Mouse (Mus musculus) limb, embryonic 12.5 days (tissue): ENCODE measurements around the gene Zfp280d. TPM values are rescaled to one million over a fixed set of nuclear protein-coding genes. Genes with fewer than 3 reads are reported as not detected.
"Not testable (repeated sequence)": the region's sequence is repeated elsewhere in the genome, so short reads cannot be mapped to it uniquely, and the experiment has no call there.

Source experiments
- ATAC-seq: fragments of 200-750 bp; cut with Nextera tagmentation; 2 replicates; pipeline ENCODE4 v1.8.0; 2017; ENCODE audit warnings: low read depth, moderate TSS enrichment; ENCODE audit not compliant: insufficient number of reproducible peaks, insufficient read depth, low FRiP score, low TSS enrichment
- H3K27ac ChIP-seq: fragments of 300-500 bp; sonication (generic); 2 replicates; pipeline ENCODE4 v1.5.1; 2016; ENCODE audit warnings: mild to moderate bottlenecking, moderate library complexity
- H3K27me3 ChIP-seq: fragments of 300-500 bp; sonication (generic); 2 replicates; pipeline ENCODE4 v1.6.1; 2016; ENCODE audit warnings: mild to moderate bottlenecking, moderate library complexity
- H3K36me3 ChIP-seq: fragments of 300-500 bp; sonication (generic); 2 replicates; pipeline ENCODE4 v1.6.1; 2016; ENCODE audit warnings: mild to moderate bottlenecking, moderate library complexity
- H3K4me1 ChIP-seq: fragments of 300-500 bp; sonication (generic); replicated peaks from 2 replicates; pipeline ENCODE4 v1.6.1; 2016
- H3K4me2 ChIP-seq: fragments of 300-500 bp; sonication (generic); 2 replicates; pipeline ENCODE4 v1.6.1; 2016; ENCODE audit warnings: mild to moderate bottlenecking, moderate library complexity
- H3K4me3 ChIP-seq: fragments of 300-500 bp; sonication (generic); replicated peaks from 2 replicates; pipeline ENCODE4 v1.5.1; 2016; ENCODE audit warnings: mild to moderate bottlenecking
- H3K9ac ChIP-seq: fragments of 300-500 bp; sonication (generic); replicated peaks from 2 replicates; pipeline ENCODE4 v1.6.1; 2016; ENCODE audit warnings: mild to moderate bottlenecking, moderate library complexity
- H3K9me3 ChIP-seq: fragments of 300-500 bp; sonication (generic); 2 replicates; pipeline ENCODE4 v1.6.1; 2016; ENCODE audit warnings: mild to moderate bottlenecking, moderate library complexity
- WGBS: fragments of 180-500 bp; shearing (Covaris S2); methylation state at CpG from one replicate; pipeline ENCODE4 v1.1.7; 2016; 5-methylcytosine and 5-hydroxymethylcytosine counted together
- polyA plus RNA-seq: library from polyadenylated mRNA; unstranded; fragments of >200 nt; fragmentation: Nextera tagmentation; extraction: Ambion mirVana; gene quantifications from 2 replicates; pipeline ENCODE4 v1.2.1, GENCODE M21; 2016

Gene Zfp280d
- polyA plus RNA-seq, 1 experiment from 2014 or later, result 58.1 TPM

DNA sequence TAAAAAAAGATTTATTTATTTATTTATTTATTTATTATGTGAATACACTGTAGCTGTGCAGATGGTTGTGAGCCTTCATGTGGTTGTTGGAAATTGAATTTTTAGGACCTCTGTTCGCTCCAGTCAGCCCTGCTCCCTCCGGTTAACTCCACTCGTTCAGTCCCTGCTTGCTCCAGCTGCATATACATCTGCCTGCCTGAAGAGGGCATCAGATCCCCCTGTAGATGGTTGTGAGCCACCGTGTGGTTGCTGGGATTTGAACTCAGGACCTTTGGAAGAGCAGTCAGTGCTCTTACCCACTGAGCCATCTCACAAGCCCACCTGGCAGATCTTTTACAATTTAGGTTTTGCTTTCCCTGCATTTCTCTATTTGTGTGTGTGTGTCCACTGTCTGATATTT, 127.1 kb downstream of the Zfp280d start:
- H3K4me2 ChIP-seq, H3K36me3 ChIP-seq, H3K27me3 ChIP-seq, H3K9me3 ChIP-seq, H3K4me3 ChIP-seq, H3K9ac ChIP-seq, H3K4me1 ChIP-seq, ATAC-seq, H3K27ac ChIP-seq: not testable (repeated sequence)
- 71% methylated on average over 4 of the region's 4 CpGs for WGBS

DNA sequence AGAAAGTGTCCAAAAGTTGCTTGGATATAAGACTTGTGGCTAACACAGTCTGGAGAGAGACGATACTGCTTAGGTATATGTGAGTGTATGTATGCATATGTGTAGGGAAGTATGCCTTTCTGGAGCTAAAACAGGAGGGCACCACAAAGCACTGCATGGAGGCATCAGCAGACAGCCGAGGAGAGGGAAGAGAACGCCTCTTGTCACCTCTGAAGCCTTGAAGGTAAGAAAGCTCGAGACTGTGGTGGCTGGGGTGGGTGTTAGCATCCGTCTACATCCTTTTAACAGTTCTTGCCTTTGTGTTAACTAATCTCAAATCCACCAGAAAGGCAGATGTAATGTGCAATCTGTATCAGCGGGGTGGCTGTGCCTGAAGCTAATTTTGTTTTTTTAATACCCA, 128.8 kb downstream of the Zfp280d start:
- Histone ChIP-seq H3K27me3 (no peaks in the 10 kb centered on the region), H3K9ac (no peak overlapping the region), H3K4me3 (no peak overlapping the region), H3K4me2 (no peak overlapping the region), H3K27ac (no peak overlapping the region), H3K4me1 (no peaks in the 10 kb centered on the region), H3K36me3 (no peaks in the 10 kb centered on the region), H3K9me3 (peaks cover 8% of the 10 kb centered on the region; the same call in 1 of the 2 replicates)
- ATAC-seq, result no peak
- 75% methylated on average over 6 of the region's 6 CpGs for WGBS

- Histone ChIP-seq H3K36me3 (no peaks in the 10 kb centered on the region), H3K4me1 (no peaks in the 10 kb centered on the region), H3K4me3 (no peak overlapping the region), H3K9ac (no peak overlapping the region), H3K27me3 (peaks cover 2% of the 10 kb centered on the region; the same call in 1 of the 2 replicates), H3K4me2 (no peak overlapping the region), H3K9me3 (no peaks in the 10 kb centered on the region), H3K27ac (no peak overlapping the region)
- no peak for ATAC-seq
- WGBS, result 87% methylated on average over 8 of the region's 8 CpGs
These were observed 129.8 kb downstream of the Zfp280d start for GRCm38 (mm10) chr9:72404446-72404845.

- Histone ChIP-seq H3K4me1 (no peaks in the 10 kb centered on the region), H3K27ac (no peak overlapping the region), H3K4me2 (no peak overlapping the region), H3K4me3 (no peak overlapping the region), H3K27me3 (peaks cover 7% of the 10 kb centered on the region; the same call in 1 of the 2 replicates), H3K9ac (no peak overlapping the region), H3K36me3 (no peaks in the 10 kb centered on the region), H3K9me3 (no peaks in the 10 kb centered on the region)
- ATAC-seq, result no peak
- WGBS, result 67% methylated on average over 3 of the region's 3 CpGs
These were observed 130.3 kb downstream of the Zfp280d start for GRCm38 (mm10) chr9:72404934-72405333.

- no peak overlapping the region for H3K4me3 ChIP-seq
- no peak overlapping the region for H3K9ac ChIP-seq
- 83% methylated on average over 9 of the region's 9 CpGs for WGBS
- no peak for ATAC-seq
- no peaks in the 10 kb centered on the region for H3K9me3 ChIP-seq
- H3K36me3 ChIP-seq, result no peaks in the 10 kb centered on the region
- peaks cover 7% of the 10 kb centered on the region; the same call in 1 of the 2 replicates for H3K27me3 ChIP-seq
- no peak overlapping the region for H3K27ac ChIP-seq
- no peak overlapping the region for H3K4me2 ChIP-seq
- H3K4me1 ChIP-seq, result no peaks in the 10 kb centered on the region
These were observed 131.4 kb downstream of the Zfp280d start for GRCm38 (mm10) chr9:72405882-72406638.

DNA sequence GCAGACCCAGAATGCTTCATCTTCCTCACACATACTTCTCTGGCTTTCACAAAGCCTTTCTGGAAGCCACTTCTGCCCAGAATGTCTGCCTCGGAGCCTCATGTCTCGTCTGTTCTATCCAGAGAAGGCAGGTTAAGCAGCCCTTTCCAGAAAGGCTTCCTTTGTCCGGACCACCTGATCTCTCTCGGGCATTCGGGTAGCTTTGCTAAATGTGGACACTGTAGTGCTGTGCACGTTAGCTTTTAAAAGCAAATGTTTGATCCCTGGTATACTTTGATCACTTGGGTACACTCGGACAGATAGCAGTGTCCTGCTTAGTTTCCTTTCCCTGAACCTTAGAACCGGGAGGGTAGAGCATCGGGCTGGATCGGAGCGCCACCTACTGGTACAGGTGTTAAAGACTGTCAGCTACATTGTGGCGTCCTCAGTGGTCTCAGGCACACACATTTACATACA, 133.5 kb downstream of the Zfp280d start:
- no peak overlapping the region for H3K27ac ChIP-seq
- H3K9me3 ChIP-seq, result no peaks in the 10 kb centered on the region
- no peaks in the 10 kb centered on the region for H3K4me1 ChIP-seq
- peak overlapping the region; percentile 32 for H3K4me3 ChIP-seq
- no peak overlapping the region for H3K9ac ChIP-seq
- H3K27me3 ChIP-seq, result peaks cover 7% of the 10 kb centered on the region; the same call in 1 of the 2 replicates
- no peaks in the 10 kb centered on the region for H3K36me3 ChIP-seq
- peak overlapping the region; percentile 50 for H3K4me2 ChIP-seq
- ATAC-seq, result peak; percentile 63; the same call in 1 of the 2 replicates
- 11% methylated on average over 12 of the region's 12 CpGs for WGBS

- no peaks in the 10 kb centered on the region for H3K4me1 ChIP-seq
- no peak overlapping the region for H3K9ac ChIP-seq
- no peak overlapping the region for H3K4me2 ChIP-seq
- no peak overlapping the region for H3K27ac ChIP-seq
- WGBS, result 56% methylated on average over 15 of the region's 15 CpGs
- H3K36me3 ChIP-seq, result no peaks in the 10 kb centered on the region
- H3K9me3 ChIP-seq, result no peaks in the 10 kb centered on the region
- ATAC-seq, result no peak
- peaks cover 7% of the 10 kb centered on the region; the same call in 1 of the 2 replicates for H3K27me3 ChIP-seq
- no peak overlapping the region for H3K4me3 ChIP-seq
These were observed 134.9 kb downstream of the Zfp280d start for GRCm38 (mm10) chr9:72409381-72410225.

GRCm38 (mm10) chr9:72411746-72412145, 137.1 kb downstream of the Zfp280d start:
- no peak overlapping the region for H3K9ac ChIP-seq
- H3K4me2 ChIP-seq, result no peak overlapping the region
- WGBS, result 86% methylated on average over 2 of the region's 2 CpGs
- ATAC-seq, result no peak
- no peaks in the 10 kb centered on the region for H3K4me1 ChIP-seq
- no peak overlapping the region for H3K4me3 ChIP-seq
- H3K27ac ChIP-seq, result no peak overlapping the region
- H3K9me3 ChIP-seq, result no peaks in the 10 kb centered on the region
- peaks cover 7% of the 10 kb centered on the region; the same call in 1 of the 2 replicates for H3K27me3 ChIP-seq
- no peaks in the 10 kb centered on the region for H3K36me3 ChIP-seq

Other genes with a start within 250 kb of the Zfp280d start
- gene Tcf12, start 163.0 kb upstream of the Zfp280d start, polyA plus RNA-seq, result 142 and 158 TPM in 2 replicates
- gene Mns1, start 163.2 kb downstream of the Zfp280d start, polyA plus RNA-seq, result 40.5 and 41.4 TPM in 2 replicates
- gene Tex9, start 217.4 kb downstream of the Zfp280d start, polyA plus RNA-seq, result 52.2 and 54.8 TPM in 2 replicates